Mouse (Mus musculus) forebrain, embryonic 11.5 days (tissue): ENCODE data around the gene Lpxn. TPM values are rescaled to one million over a fixed set of nuclear protein-coding genes. Genes with fewer than 3 reads are reported as not detected.

ENCODE experiments used
- ATAC-seq: fragments of 200-750 bp; cut with Nextera tagmentation; replicated peaks from 2 replicates; pipeline ENCODE4 v1.8.0; 2017; ENCODE audit warnings: moderate TSS enrichment; ENCODE audit not compliant: low FRiP score
- DNase-seq: peaks from one replicate; pipeline ENCODE4 v3.0.0-alpha.2; 2017; ENCODE audit warnings: low spot score
- H3K27ac ChIP-seq: fragments of 300-500 bp; sonication (generic); 2 replicates; pipeline ENCODE4 v1.5.1; 2014; ENCODE audit warnings: low read depth, low read length
- H3K27me3 ChIP-seq: fragments of 300-500 bp; sonication (generic); 2 replicates; pipeline ENCODE4 v1.6.1; 2014; ENCODE audit warnings: mild to moderate bottlenecking, low read length, mixed read lengths; ENCODE audit not compliant: control insufficient read depth, insufficient read depth
- H3K36me3 ChIP-seq: fragments of 300-500 bp; sonication (generic); 2 replicates; pipeline ENCODE4 v1.6.1; 2014; ENCODE audit warnings: mild to moderate bottlenecking, low read length, moderate library complexity, mixed read lengths; ENCODE audit not compliant: control insufficient read depth, insufficient read depth
- H3K4me1 ChIP-seq: fragments of 300-500 bp; sonication (generic); replicated peaks from 2 replicates; pipeline ENCODE4 v1.6.1; 2014; ENCODE audit warnings: low read length, mixed read lengths; ENCODE audit not compliant: control insufficient read depth, insufficient read depth
- H3K4me2 ChIP-seq: fragments of 300-500 bp; sonication (generic); 2 replicates; pipeline ENCODE4 v1.6.1; 2014; ENCODE audit warnings: low read depth, mild to moderate bottlenecking, low read length, moderate library complexity, mixed read lengths; ENCODE audit not compliant: severe bottlenecking
- H3K4me3 ChIP-seq: fragments of 300-500 bp; sonication (generic); 2 replicates; pipeline ENCODE4 v1.5.1; 2014; ENCODE audit warnings: low read depth, low read length
- H3K9ac ChIP-seq: fragments of 300-500 bp; sonication (generic); 2 replicates; pipeline ENCODE4 v1.6.1; 2014; ENCODE audit warnings: low read length
- H3K9me3 ChIP-seq: fragments of 300-500 bp; sonication (generic); 2 replicates; pipeline ENCODE4 v1.6.1; 2016; ENCODE audit warnings: low read length, mixed read lengths; ENCODE audit not compliant: control insufficient read depth
- WGBS: fragments of 180-500 bp; shearing (Covaris S2); extraction: QIAGEN DNeasy Blood & Tissue Kit; methylation state at CpG from one replicate; pipeline ENCODE4 v1.1.7; 2014; 5-methylcytosine and 5-hydroxymethylcytosine counted together
- polyA plus RNA-seq: library from polyadenylated mRNA; unstranded; fragments of >200 nt; fragmentation: Nextera tagmentation; extraction: Ambion mirVana; gene quantifications from 2 replicates; pipeline ENCODE4 v1.2.1, GENCODE M21; 2014

Lpxn gene
- 1.2 and 1.3 TPM in 2 replicates for polyA plus RNA-seq

GRCm38 (mm10) chr19:12795511-12796327, at the start of gene Lpxn, which contains the start of gene Zfp91:
TSS of gene Lpxn (plus strand) at chr19:12796193.
TSS of gene Zfp91 (minus strand) at chr19:12796126.
- DNase-seq (peak; percentile 99), ATAC-seq (peak; percentile 95)
- H3K9me3 ChIP-seq, result no peaks in the 10 kb centered on the region
- H3K27ac ChIP-seq, result peak within 1 kb of the TSS; percentile 99
- peak within 1 kb of the TSS; percentile 93 for H3K4me3 ChIP-seq
- no peaks in the 10 kb centered on the region for H3K36me3 ChIP-seq
- WGBS, result under 1% methylated on average over 63 of the region's 76 CpGs
- H3K4me2 ChIP-seq, result peak within 1 kb of the TSS; percentile 77
- peak within 1 kb of the TSS; percentile 97 for H3K9ac ChIP-seq
- no peaks in the 10 kb centered on the region for H3K27me3 ChIP-seq
- H3K4me1 ChIP-seq, result no peaks in the 10 kb centered on the region; the same call in 1 of the 2 replicates

- Histone ChIP-seq H3K27me3 (no peaks in the 10 kb centered on the region), H3K9me3 (no peaks in the 10 kb centered on the region), H3K36me3 (no peaks in the 10 kb centered on the region), H3K4me3 (no peak overlapping the region), H3K9ac (no peak overlapping the region), H3K4me1 (no peaks in the 10 kb centered on the region), H3K4me2 (no peak overlapping the region), H3K27ac (no peak overlapping the region)
- ATAC-seq, result no peak
- 80% methylated on average over 3 of the region's 3 CpGs for WGBS
- no peak for DNase-seq
These were observed 39.7 kb upstream of the Lpxn start for GRCm38 (mm10) chr19:12756286-12756685.

- Histone ChIP-seq H3K9me3 (no peaks in the 10 kb centered on the region), H3K4me2 (no peak overlapping the region), H3K36me3 (no peaks in the 10 kb centered on the region), H3K27me3 (no peaks in the 10 kb centered on the region), H3K27ac (no peak overlapping the region), H3K9ac (no peak overlapping the region), H3K4me3 (no peak overlapping the region), H3K4me1 (no peaks in the 10 kb centered on the region)
- 95% methylated on average over 1 of the region's 1 CpGs for WGBS
- DNase-seq (no peak), ATAC-seq (no peak)
These were observed 37.0 kb upstream of the Lpxn start for GRCm38 (mm10) chr19:12758936-12759478.

- no peak overlapping the region for H3K9ac ChIP-seq
- ATAC-seq, result no peak
These were observed 36.3 kb upstream of the Lpxn start for GRCm38 (mm10) chr19:12759656-12760055.

GRCm38 (mm10) chr19:12762212-12763130, 33.5 kb upstream of the Lpxn start:
- Histone ChIP-seq H3K4me1 (no peaks in the 10 kb centered on the region), H3K4me3 (no peak overlapping the region), H3K27ac (no peak overlapping the region), H3K9ac (no peak overlapping the region), H3K4me2 (no peak overlapping the region), H3K9me3 (no peaks in the 10 kb centered on the region), H3K36me3 (no peaks in the 10 kb centered on the region; the same call in 1 of the 2 replicates), H3K27me3 (no peaks in the 10 kb centered on the region)
- no peak for DNase-seq
- 52% methylated on average over 2 of the region's 2 CpGs for WGBS
- ATAC-seq, result no peak

More at GRCm38 (mm10) chr19:12759656-12760055, 36.3 kb upstream of the Lpxn start:
- H3K36me3 ChIP-seq, result no peaks in the 10 kb centered on the region
- no peak overlapping the region for H3K27ac ChIP-seq
- H3K9me3 ChIP-seq, result no peaks in the 10 kb centered on the region
- no peak overlapping the region for H3K4me2 ChIP-seq
- 56% methylated on average over 2 of the region's 2 CpGs for WGBS
- no peak overlapping the region for H3K4me3 ChIP-seq
- no peaks in the 10 kb centered on the region for H3K4me1 ChIP-seq
- no peaks in the 10 kb centered on the region for H3K27me3 ChIP-seq
- DNase-seq, result no peak

- no peak within 1 kb of the TSS for H3K4me2 ChIP-seq
- no peaks in the 10 kb centered on the region for H3K27me3 ChIP-seq
- no peaks in the 10 kb centered on the region for H3K4me1 ChIP-seq
- 50% methylated on average over 7 of the region's 7 CpGs for WGBS
- no peak within 1 kb of the TSS for H3K4me3 ChIP-seq
- no peaks in the 10 kb centered on the region for H3K9me3 ChIP-seq
- DNase-seq (no peak), ATAC-seq (no peak)
- H3K36me3 ChIP-seq, result peaks cover 6% of the 10 kb centered on the region
- H3K27ac ChIP-seq, result no peak within 1 kb of the TSS
- no peak within 1 kb of the TSS for H3K9ac ChIP-seq
These were observed 30.7 kb upstream of the Lpxn start, which contains the start of gene Cntf for GRCm38 (mm10) chr19:12765308-12765707. TSS of gene Cntf (minus strand) at chr19:12765632.

- Histone ChIP-seq H3K4me3 (no peak overlapping the region), H3K27me3 (no peaks in the 10 kb centered on the region), H3K4me1 (no peaks in the 10 kb centered on the region), H3K9me3 (no peaks in the 10 kb centered on the region), H3K9ac (no peak overlapping the region), H3K36me3 (peaks cover 6% of the 10 kb centered on the region), H3K27ac (no peak overlapping the region), H3K4me2 (no peak overlapping the region)
- WGBS, result 89% methylated on average over 5 of the region's 5 CpGs
- no peak for DNase-seq
- ATAC-seq, result no peak
These were observed 25.1 kb upstream of the Lpxn start for GRCm38 (mm10) chr19:12770888-12771287.

- DNase-seq (no peak), ATAC-seq (no peak)
- no peaks in the 10 kb centered on the region for H3K4me1 ChIP-seq
- no peaks in the 10 kb centered on the region; the same call in 1 of the 2 replicates for H3K36me3 ChIP-seq
- no peak overlapping the region for H3K4me3 ChIP-seq
- H3K9me3 ChIP-seq, result no peaks in the 10 kb centered on the region
- H3K4me2 ChIP-seq, result no peak overlapping the region
- H3K27me3 ChIP-seq, result no peaks in the 10 kb centered on the region
- no peak overlapping the region for H3K9ac ChIP-seq
- no peak overlapping the region for H3K27ac ChIP-seq
These were observed 15.6 kb upstream of the Lpxn start for GRCm38 (mm10) chr19:12780437-12780836.
